Mouse (Mus musculus) forebrain, embryonic 13.5 days (tissue): Measurements from ENCODE around the gene Atp5s. TPM values are rescaled to one million over a fixed set of nuclear protein-coding genes. Genes with fewer than 3 reads are reported as not detected.

ENCODE experiments used
- ATAC-seq: fragments of 200-750 bp; cut with Nextera tagmentation; 2 replicates; pipeline ENCODE4 v1.8.0; 2017
- H3K27ac ChIP-seq: fragments of 300-500 bp; sonication (generic); 2 replicates; pipeline ENCODE4 v1.5.1; 2015; ENCODE audit warnings: inconsistent platforms, mild to moderate bottlenecking, moderate library complexity
- H3K27me3 ChIP-seq: fragments of 300-500 bp; sonication (generic); 2 replicates; pipeline ENCODE4 v1.6.1; 2015; ENCODE audit warnings: mild to moderate bottlenecking, inconsistent platforms
- H3K36me3 ChIP-seq: fragments of 300-500 bp; sonication (generic); 2 replicates; pipeline ENCODE4 v1.6.1; 2015; ENCODE audit warnings: mild to moderate bottlenecking, inconsistent platforms; ENCODE audit not compliant: poor library complexity, severe bottlenecking
- H3K4me1 ChIP-seq: fragments of 300-500 bp; sonication (generic); 2 replicates; pipeline ENCODE4 v1.6.1; 2015; ENCODE audit warnings: inconsistent platforms
- H3K4me2 ChIP-seq: fragments of 300-500 bp; sonication (generic); 2 replicates; pipeline ENCODE4 v1.6.1; 2015; ENCODE audit warnings: inconsistent platforms, mild to moderate bottlenecking, moderate library complexity
- H3K4me3 ChIP-seq: fragments of 300-500 bp; sonication (generic); 2 replicates; pipeline ENCODE4 v1.5.1; 2015; ENCODE audit warnings: mild to moderate bottlenecking, inconsistent platforms
- H3K9ac ChIP-seq: fragments of 300-500 bp; sonication (generic); 2 replicates; pipeline ENCODE4 v1.6.1; 2015; ENCODE audit warnings: mild to moderate bottlenecking, inconsistent platforms
- H3K9me3 ChIP-seq: fragments of 300-500 bp; sonication (generic); replicated peaks from 2 replicates; pipeline ENCODE4 v1.6.1; 2016; ENCODE audit warnings: inconsistent platforms
- WGBS: fragments of 180-500 bp; shearing (Covaris S2); methylation state at CpG from one replicate; pipeline ENCODE4 v1.1.7; 2015; 5-methylcytosine and 5-hydroxymethylcytosine counted together
- polyA plus RNA-seq: library from polyadenylated mRNA; unstranded; fragments of >200 nt; fragmentation: Nextera tagmentation; extraction: Ambion mirVana; gene quantifications from 2 replicates; pipeline ENCODE4 v1.2.1, GENCODE M21; 2015

Gene Atp5s
- polyA plus RNA-seq, 1 experiment from 2014 or later, result 19.5 TPM

GRCm38 (mm10) chr12:69744138-69744537 lies 19.4 kb downstream of the Atp5s start:
- H3K27ac ChIP-seq, result no peak overlapping the region
- H3K4me1 ChIP-seq, result no peaks in the 10 kb centered on the region
- H3K4me2 ChIP-seq, result no peak overlapping the region
- no peak for ATAC-seq
- no peaks in the 10 kb centered on the region for H3K36me3 ChIP-seq
- no peaks in the 10 kb centered on the region for H3K9me3 ChIP-seq
- H3K4me3 ChIP-seq, result no peak overlapping the region
- H3K27me3 ChIP-seq, result no peaks in the 10 kb centered on the region
- no peak overlapping the region for H3K9ac ChIP-seq
- 92% methylated on average over 5 of the region's 5 CpGs for WGBS

- H3K27ac ChIP-seq, result no peak overlapping the region
- WGBS, result 49% methylated on average over 10 of the region's 10 CpGs
- no peaks in the 10 kb centered on the region for H3K9me3 ChIP-seq
- no peak for ATAC-seq
- no peaks in the 10 kb centered on the region for H3K4me1 ChIP-seq
- no peak overlapping the region for H3K4me3 ChIP-seq
- no peak overlapping the region for H3K4me2 ChIP-seq
- no peaks in the 10 kb centered on the region for H3K36me3 ChIP-seq
- no peak overlapping the region for H3K9ac ChIP-seq
- H3K27me3 ChIP-seq, result no peaks in the 10 kb centered on the region
Observed at GRCm38 (mm10) chr12:69751864-69752341, 27.2 kb downstream of the Atp5s start.

- ATAC-seq, result no peak
- 89% methylated on average over 5 of the region's 5 CpGs for WGBS
- H3K4me3 ChIP-seq, result no peak overlapping the region
Observed at GRCm38 (mm10) chr12:69753936-69754335, 29.2 kb downstream of the Atp5s start.

GRCm38 (mm10) chr12:69756015-69756414 lies 31.3 kb downstream of the Atp5s start:
- no peak for ATAC-seq
- H3K4me2 ChIP-seq, result no peak overlapping the region
- no peaks in the 10 kb centered on the region for H3K36me3 ChIP-seq
- WGBS, result 67% methylated on average over 5 of the region's 5 CpGs
- H3K27me3 ChIP-seq, result no peaks in the 10 kb centered on the region
- H3K4me3 ChIP-seq, result no peak overlapping the region
- no peak overlapping the region for H3K27ac ChIP-seq
- H3K4me1 ChIP-seq, result peaks cover 15% of the 10 kb centered on the region
- no peak overlapping the region for H3K9ac ChIP-seq
- H3K9me3 ChIP-seq, result no peaks in the 10 kb centered on the region

More at GRCm38 (mm10) chr12:69753936-69754335, 29.2 kb downstream of the Atp5s start:
- H3K27me3 ChIP-seq, result no peaks in the 10 kb centered on the region
- H3K4me2 ChIP-seq, result no peak overlapping the region
- H3K4me1 ChIP-seq, result peaks cover 12% of the 10 kb centered on the region
- H3K36me3 ChIP-seq, result no peaks in the 10 kb centered on the region
- H3K27ac ChIP-seq, result no peak overlapping the region
- no peaks in the 10 kb centered on the region for H3K9me3 ChIP-seq
- no peak overlapping the region for H3K9ac ChIP-seq

- Histone ChIP-seq H3K9me3 (no peaks in the 10 kb centered on the region), H3K27ac (no peak overlapping the region), H3K4me2 (peak overlapping the region; percentile 53), H3K36me3 (no peaks in the 10 kb centered on the region), H3K27me3 (no peaks in the 10 kb centered on the region), H3K4me1 (peaks cover 15% of the 10 kb centered on the region), H3K9ac (no peak overlapping the region), H3K4me3 (peak overlapping the region; percentile 18)
- peak; percentile 90 for ATAC-seq
- WGBS, result 17% methylated on average over 22 of the region's 22 CpGs
Observed at GRCm38 (mm10) chr12:69757418-69758141, 32.8 kb downstream of the Atp5s start.

GRCm38 (mm10) chr12:69758221-69759185 lies 33.8 kb downstream of the Atp5s start:
- 0 out of 2 replicates have a peak overlapping the region, but pooled peaks have one; percentile 43 for H3K9ac ChIP-seq

GRCm38 (mm10) chr12:69759267-69759885 lies 34.6 kb downstream of the Atp5s start:
- Histone ChIP-seq H3K27me3 (no peaks in the 10 kb centered on the region), H3K4me1 (peaks cover 15% of the 10 kb centered on the region), H3K27ac (no peak overlapping the region), H3K36me3 (no peaks in the 10 kb centered on the region), H3K4me3 (no peak overlapping the region), H3K9ac (no peak overlapping the region), H3K4me2 (no peak overlapping the region), H3K9me3 (no peaks in the 10 kb centered on the region)
- ATAC-seq, result no peak
- 47% methylated on average over 7 of the region's 7 CpGs for WGBS

More at GRCm38 (mm10) chr12:69758221-69759185, 33.8 kb downstream of the Atp5s start:
- H3K4me1 ChIP-seq, result peaks cover 15% of the 10 kb centered on the region
- peak overlapping the region; percentile 53 for H3K4me2 ChIP-seq
- no peaks in the 10 kb centered on the region for H3K36me3 ChIP-seq
- H3K9me3 ChIP-seq, result no peaks in the 10 kb centered on the region
- WGBS, result 13% methylated on average over 20 of the region's 22 CpGs
- H3K4me3 ChIP-seq, result peak overlapping the region; percentile 15
- peak; percentile 60; the same call in 1 of the 2 replicates for ATAC-seq
- H3K27me3 ChIP-seq, result no peaks in the 10 kb centered on the region
- no peak overlapping the region for H3K27ac ChIP-seq

- no peak overlapping the region for H3K27ac ChIP-seq
- H3K9me3 ChIP-seq, result no peaks in the 10 kb centered on the region
- H3K4me3 ChIP-seq, result no peak overlapping the region
- peaks cover 15% of the 10 kb centered on the region for H3K4me1 ChIP-seq
- no peak overlapping the region for H3K9ac ChIP-seq
- 74% methylated on average over 6 of the region's 6 CpGs for WGBS
- no peaks in the 10 kb centered on the region for H3K27me3 ChIP-seq
- no peak overlapping the region for H3K4me2 ChIP-seq
- no peaks in the 10 kb centered on the region for H3K36me3 ChIP-seq
- no peak for ATAC-seq
Observed at GRCm38 (mm10) chr12:69760014-69760413, 35.3 kb downstream of the Atp5s start.

- H3K4me3 ChIP-seq, result no peak overlapping the region
- H3K9ac ChIP-seq, result no peak overlapping the region
Observed at GRCm38 (mm10) chr12:69760743-69761406, 36.1 kb downstream of the Atp5s start.

GRCm38 (mm10) chr12:69761603-69762002 lies 36.9 kb downstream of the Atp5s start:
- peaks cover 25% of the 10 kb centered on the region for H3K4me1 ChIP-seq
- no peak overlapping the region for H3K4me3 ChIP-seq
- H3K27ac ChIP-seq, result no peak overlapping the region
- H3K4me2 ChIP-seq, result no peak overlapping the region
- 76% methylated on average over 2 of the region's 2 CpGs for WGBS
- H3K36me3 ChIP-seq, result no peaks in the 10 kb centered on the region
- no peak for ATAC-seq
- no peaks in the 10 kb centered on the region for H3K9me3 ChIP-seq
- H3K9ac ChIP-seq, result no peak overlapping the region
- no peaks in the 10 kb centered on the region for H3K27me3 ChIP-seq

More at GRCm38 (mm10) chr12:69760743-69761406, 36.1 kb downstream of the Atp5s start:
- Histone ChIP-seq H3K36me3 (no peaks in the 10 kb centered on the region), H3K4me2 (no peak overlapping the region), H3K4me1 (peaks cover 20% of the 10 kb centered on the region), H3K27ac (no peak overlapping the region), H3K27me3 (no peaks in the 10 kb centered on the region), H3K9me3 (no peaks in the 10 kb centered on the region)
- WGBS, result 85% methylated on average over 20 of the region's 20 CpGs
- no peak for ATAC-seq

GRCm38 (mm10) chr12:69765543-69765942 lies 40.8 kb downstream of the Atp5s start:
- ATAC-seq, result no peak; the same call in 1 of the 2 replicates
- Histone ChIP-seq H3K27me3 (no peaks in the 10 kb centered on the region), H3K9me3 (no peaks in the 10 kb centered on the region), H3K4me2 (no peak overlapping the region), H3K4me3 (no peak overlapping the region), H3K4me1 (peaks cover 25% of the 10 kb centered on the region), H3K36me3 (no peaks in the 10 kb centered on the region), H3K9ac (no peak overlapping the region), H3K27ac (no peak overlapping the region)
- WGBS, result 59% methylated on average over 9 of the region's 9 CpGs
